Mouse (Mus musculus): ENCODE data around the gene Sh3rf1. TPM values are rescaled to one million over a fixed set of nuclear protein-coding genes. Genes with fewer than 3 reads are reported as not detected.

Gene Sh3rf1
- polyA plus RNA-seq, 1 experiment: 18.3 TPM

- TF ChIP-seq CTCF (IDR thresholded peaks at IDR 0.05; ENCODE audit: extremely low read depth, insufficient read length, insufficient replicate concordance, low read depth, low read length) (no peak), POLR2A (IDR thresholded peaks at IDR 0.05; ENCODE audit: low read depth, low read length) (no peak)
- no peak overlapping the region for H3K27ac ChIP-seq (ENCODE audit: insufficient read depth, low read depth, low read length)
- H3K4me1 ChIP-seq (ENCODE audit: control insufficient read depth, insufficient read depth, insufficient read length, low read length): peaks cover 15% of the 10 kb centered on the region; the same call in 1 of the 2 replicates
- no peaks in the 10 kb centered on the region for H3K36me3 ChIP-seq (ENCODE audit: control insufficient read depth, insufficient read depth, low read length)
- H3K27me3 ChIP-seq (ENCODE audit: control insufficient read depth, insufficient read depth, low read length): no peaks in the 10 kb centered on the region
- WGBS: 74% methylated on average over 3 of the region's 3 CpGs
- H3K4me3 ChIP-seq (ENCODE audit: low read depth, low read length): no peak overlapping the region
Measured at GRCm38 (mm10) chr8:61321216-61321615, 97.5 kb downstream of the Sh3rf1 start.

DNA sequence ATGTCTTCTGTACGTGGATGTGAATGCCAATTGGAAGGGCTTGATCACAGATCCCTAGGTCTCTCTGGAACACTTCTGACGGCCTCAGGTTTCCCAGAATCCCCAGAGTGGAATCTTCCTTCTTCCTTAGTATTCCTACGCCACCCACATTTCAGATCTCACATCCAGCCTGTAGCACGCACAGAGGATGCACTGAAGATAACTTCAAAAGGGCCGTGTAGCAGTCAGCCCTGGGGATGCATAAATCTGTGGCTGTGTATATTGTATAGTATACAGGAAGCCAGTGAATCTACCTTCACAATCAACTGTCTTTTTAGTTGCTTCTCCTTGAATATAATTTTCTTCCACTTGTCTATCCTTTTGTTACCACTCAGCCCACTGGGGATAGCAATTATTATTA, 98.1 kb downstream of the Sh3rf1 start:
- 88% methylated on average over 5 of the region's 5 CpGs for WGBS
- Histone ChIP-seq H3K4me1 (ENCODE audit: control insufficient read depth, insufficient read depth, insufficient read length, low read length) (peaks cover 15% of the 10 kb centered on the region; the same call in 1 of the 2 replicates), H3K4me3 (ENCODE audit: low read depth, low read length) (no peak overlapping the region), H3K27ac (ENCODE audit: insufficient read depth, low read depth, low read length) (no peak overlapping the region), H3K27me3 (ENCODE audit: control insufficient read depth, insufficient read depth, low read length) (no peaks in the 10 kb centered on the region), H3K36me3 (ENCODE audit: control insufficient read depth, insufficient read depth, low read length) (no peaks in the 10 kb centered on the region)
- TF ChIP-seq POLR2A (IDR thresholded peaks at IDR 0.05; ENCODE audit: low read depth, low read length) (no peak), CTCF (IDR thresholded peaks at IDR 0.05; ENCODE audit: extremely low read depth, insufficient read length, insufficient replicate concordance, low read depth, low read length) (no peak)

DNA sequence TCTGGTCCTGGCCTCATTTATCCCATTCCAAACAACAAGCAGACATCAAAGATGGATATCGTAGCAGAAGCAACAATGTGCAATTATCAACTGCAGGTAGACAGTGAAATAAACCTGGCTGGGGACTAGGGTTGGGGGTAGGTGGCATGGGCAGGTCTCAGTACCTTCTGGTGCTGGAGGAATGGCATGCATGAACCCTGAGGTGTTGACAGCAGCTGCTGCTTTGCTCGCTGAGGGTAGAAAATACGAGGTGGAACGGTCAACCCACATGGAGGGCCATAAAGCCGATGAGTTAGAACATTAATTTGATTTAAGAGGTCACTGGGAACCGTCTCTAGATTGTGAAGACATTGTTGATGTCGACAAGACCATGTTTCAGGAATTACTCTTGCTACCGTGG, 98.8 kb downstream of the Sh3rf1 start:
- no peaks in the 10 kb centered on the region for H3K27me3 ChIP-seq (ENCODE audit: control insufficient read depth, insufficient read depth, low read length)
- no peak for TF ChIP-seq POLR2A (IDR thresholded peaks at IDR 0.05; ENCODE audit: low read depth, low read length)
- no peak for TF ChIP-seq CTCF (IDR thresholded peaks at IDR 0.05; ENCODE audit: extremely low read depth, insufficient read length, insufficient replicate concordance, low read depth, low read length)
- peaks cover 11% of the 10 kb centered on the region; the same call in 1 of the 2 replicates for H3K4me1 ChIP-seq (ENCODE audit: control insufficient read depth, insufficient read depth, insufficient read length, low read length)
- no peak overlapping the region for H3K27ac ChIP-seq (ENCODE audit: insufficient read depth, low read depth, low read length)
- WGBS: 85% methylated on average over 8 of the region's 8 CpGs
- no peaks in the 10 kb centered on the region for H3K36me3 ChIP-seq (ENCODE audit: control insufficient read depth, insufficient read depth, low read length)
- no peak overlapping the region for H3K4me3 ChIP-seq (ENCODE audit: low read depth, low read length)

DNA sequence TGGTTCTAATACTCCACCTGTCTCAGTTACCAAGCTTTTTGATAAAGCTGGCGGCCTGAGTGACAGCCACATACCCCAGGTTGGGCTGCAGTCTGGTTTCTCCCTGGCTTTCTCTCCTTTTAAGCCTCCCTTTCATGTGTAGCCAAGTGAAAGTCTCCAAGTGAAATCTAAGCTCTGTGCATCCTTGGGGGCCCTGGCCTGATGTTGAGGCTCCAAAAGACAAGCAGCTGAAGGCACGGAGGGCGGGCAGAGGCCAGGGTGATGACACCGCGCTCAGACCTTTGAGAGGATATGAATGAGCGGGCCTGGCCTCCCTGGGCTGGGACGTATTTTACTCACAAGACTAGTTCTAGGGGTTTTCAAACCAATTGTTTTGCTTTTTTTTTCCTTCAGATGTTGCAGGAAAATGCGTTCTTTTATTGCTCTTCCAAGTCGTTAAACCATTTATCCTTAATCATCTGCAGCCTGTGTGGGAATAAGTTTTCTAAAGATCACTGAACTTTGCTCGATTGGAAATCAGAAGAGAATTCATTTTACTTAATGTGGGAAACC, 100.8 kb downstream of the Sh3rf1 start:
- 74% methylated on average over 10 of the region's 10 CpGs for WGBS
- Histone ChIP-seq H3K27me3 (ENCODE audit: control insufficient read depth, insufficient read depth, low read length) (no peaks in the 10 kb centered on the region), H3K4me1 (ENCODE audit: control insufficient read depth, insufficient read depth, insufficient read length, low read length) (peaks cover 9% of the 10 kb centered on the region; the same call in 1 of the 2 replicates), H3K4me3 (ENCODE audit: low read depth, low read length) (no peak overlapping the region), H3K36me3 (ENCODE audit: control insufficient read depth, insufficient read depth, low read length) (peaks cover 4% of the 10 kb centered on the region), H3K27ac (ENCODE audit: insufficient read depth, low read depth, low read length) (no peak overlapping the region)
- TF ChIP-seq POLR2A (IDR thresholded peaks at IDR 0.05; ENCODE audit: low read depth, low read length): no peak
- TF ChIP-seq CTCF (IDR thresholded peaks at IDR 0.05; ENCODE audit: extremely low read depth, insufficient read length, insufficient replicate concordance, low read depth, low read length): no peak

DNA sequence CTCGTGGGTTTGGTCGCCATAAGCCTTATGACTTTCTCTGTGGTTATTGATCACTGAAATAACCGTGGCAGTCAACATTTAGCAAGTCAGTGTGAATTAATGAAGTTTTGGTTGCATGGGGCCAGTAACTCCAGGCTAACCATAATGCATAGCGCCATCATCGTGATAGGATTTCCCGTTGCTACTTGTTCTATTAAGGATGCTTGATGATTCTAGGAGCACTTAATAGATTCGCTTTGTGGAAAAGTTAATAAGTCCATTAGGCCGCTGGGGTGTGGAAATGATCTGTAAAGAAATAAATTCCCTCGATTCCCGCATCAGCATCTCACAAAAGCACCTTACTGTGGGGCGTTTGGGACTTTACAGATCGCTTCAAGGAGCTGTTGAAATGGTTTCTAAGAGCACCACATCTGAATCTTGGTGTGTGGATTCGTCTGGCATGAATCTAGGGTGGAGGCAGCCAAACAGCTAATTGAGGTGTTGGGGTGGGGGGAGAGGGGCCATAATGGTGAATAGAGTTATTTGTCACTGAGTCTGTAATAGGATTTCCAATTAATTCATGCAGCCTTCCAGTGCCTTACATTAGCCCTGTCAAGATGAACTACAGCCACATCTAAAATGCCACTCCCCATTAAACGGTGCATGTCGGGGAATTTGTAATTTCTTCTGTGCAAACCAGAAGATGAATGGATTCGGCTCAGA, 101.5 kb downstream of the Sh3rf1 start:
- Histone ChIP-seq H3K27me3 (ENCODE audit: control insufficient read depth, insufficient read depth, low read length) (no peaks in the 10 kb centered on the region), H3K36me3 (ENCODE audit: control insufficient read depth, insufficient read depth, low read length) (peaks cover 11% of the 10 kb centered on the region), H3K4me3 (ENCODE audit: low read depth, low read length) (no peak overlapping the region), H3K27ac (ENCODE audit: insufficient read depth, low read depth, low read length) (no peak overlapping the region), H3K4me1 (ENCODE audit: control insufficient read depth, insufficient read depth, insufficient read length, low read length) (peaks cover 9% of the 10 kb centered on the region; the same call in 1 of the 2 replicates)
- TF ChIP-seq POLR2A (IDR thresholded peaks at IDR 0.05; ENCODE audit: low read depth, low read length) (no peak), CTCF (IDR thresholded peaks at IDR 0.05; ENCODE audit: extremely low read depth, insufficient read length, insufficient replicate concordance, low read depth, low read length) (no peak)
- WGBS: 95% methylated on average over 16 of the region's 16 CpGs

DNA sequence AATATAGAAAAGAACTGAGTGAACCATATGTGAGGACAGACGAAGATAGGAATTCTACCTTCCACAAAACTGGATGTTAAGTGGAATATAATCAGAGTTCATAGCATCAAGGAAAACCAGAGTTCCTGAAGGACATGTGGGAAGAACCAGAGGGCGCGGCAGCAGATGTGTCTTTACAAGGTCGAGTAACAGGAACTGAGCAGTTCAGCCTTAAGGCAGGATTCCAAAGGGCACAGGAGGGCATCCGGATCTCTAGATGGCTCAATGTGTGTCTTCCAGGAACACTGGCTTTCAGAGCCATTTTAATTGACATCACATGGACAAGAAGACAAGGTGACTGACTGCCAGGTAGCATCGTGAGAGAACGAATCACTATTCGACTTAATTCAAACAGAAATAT, 102.6 kb downstream of the Sh3rf1 start:
- WGBS: 64% methylated on average over 8 of the region's 8 CpGs
- Histone ChIP-seq H3K27ac (ENCODE audit: insufficient read depth, low read depth, low read length) (0 out of 2 replicates have a peak overlapping the region, but pooled peaks have one; percentile 5), H3K4me3 (ENCODE audit: low read depth, low read length) (no peak overlapping the region)

DNA sequence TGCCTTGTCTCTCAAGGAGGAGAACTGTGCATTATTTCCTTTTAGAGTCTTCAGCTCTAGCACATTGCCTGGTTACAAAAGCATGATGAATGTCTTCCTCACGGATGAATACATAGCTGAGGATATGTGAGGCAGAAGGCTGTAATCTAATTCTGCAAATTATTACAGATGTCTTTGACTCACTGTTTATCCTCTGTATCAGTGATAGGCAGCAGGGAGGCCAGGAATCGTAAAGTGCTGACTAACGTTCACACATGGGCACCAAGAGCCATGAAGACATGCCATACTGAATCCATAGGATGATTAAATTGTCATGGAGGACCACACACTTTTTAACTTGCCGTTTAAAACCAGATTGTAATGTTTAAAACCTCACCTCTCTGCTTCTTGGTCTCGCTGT, 103.7 kb downstream of the Sh3rf1 start:
- no peak for TF ChIP-seq CTCF (IDR thresholded peaks at IDR 0.05; ENCODE audit: extremely low read depth, insufficient read length, insufficient replicate concordance, low read depth, low read length)
- TF ChIP-seq POLR2A (IDR thresholded peaks at IDR 0.05; ENCODE audit: low read depth, low read length): no peak
- no peaks in the 10 kb centered on the region for H3K27me3 ChIP-seq (ENCODE audit: control insufficient read depth, insufficient read depth, low read length)
- no peak overlapping the region for H3K27ac ChIP-seq (ENCODE audit: insufficient read depth, low read depth, low read length)
- peaks cover 24% of the 10 kb centered on the region for H3K36me3 ChIP-seq (ENCODE audit: control insufficient read depth, insufficient read depth, low read length)
- H3K4me1 ChIP-seq (ENCODE audit: control insufficient read depth, insufficient read depth, insufficient read length, low read length): peaks cover 7% of the 10 kb centered on the region; the same call in 1 of the 2 replicates
- H3K4me3 ChIP-seq (ENCODE audit: low read depth, low read length): no peak overlapping the region
- 70% methylated on average over 5 of the region's 5 CpGs for WGBS

More for the DNA sequence above, 102.6 kb downstream of the Sh3rf1 start:
- TF ChIP-seq POLR2A (IDR thresholded peaks at IDR 0.05; ENCODE audit: low read depth, low read length) (no peak), CTCF (IDR thresholded peaks at IDR 0.05; ENCODE audit: extremely low read depth, insufficient read length, insufficient replicate concordance, low read depth, low read length) (no peak)
- Histone ChIP-seq H3K27me3 (ENCODE audit: control insufficient read depth, insufficient read depth, low read length) (no peaks in the 10 kb centered on the region), H3K4me1 (ENCODE audit: control insufficient read depth, insufficient read depth, insufficient read length, low read length) (peaks cover 7% of the 10 kb centered on the region; the same call in 1 of the 2 replicates), H3K36me3 (ENCODE audit: control insufficient read depth, insufficient read depth, low read length) (peaks cover 21% of the 10 kb centered on the region)
